Mouse (Mus musculus) MEL (cell line): ENCODE results near the gene Eef2k. TPM values are rescaled to one million over a fixed set of nuclear protein-coding genes. Genes with fewer than 3 reads are reported as not detected.

Experiments
- DNase-seq: peaks from one replicate; pipeline ENCODE4 v3.0.0; 2011; ENCODE audit warnings: low read depth, low spot score
- H3K27ac ChIP-seq: 2 replicates; pipeline ENCODE4 v1.5.1; 2012; ENCODE audit warnings: low read depth, mild to moderate bottlenecking, control low read depth, low read length, moderate library complexity; ENCODE audit not compliant: control insufficient read depth
- H3K27me3 ChIP-seq, 2 experiments: fragments of 150-350 bp in 1 of 2; sonication (generic) in 1 of 2; 2 replicates each; pipeline ENCODE4 v1.6.1; 2012; ENCODE audit warnings: low read length in 2 of 2, mild to moderate bottlenecking in 2 of 2, improper control_type of control experiment in 1 of 2, moderate library complexity in 1 of 2; ENCODE audit not compliant: insufficient read depth in 2 of 2, control insufficient read depth in 1 of 2
- H3K36me3 ChIP-seq, 2 experiments: 2 replicates each; pipeline ENCODE4 v1.6.1; 2012 to 2014; ENCODE audit warnings: low read length in 2 of 2, improper control_type of control experiment in 1 of 2, inconsistent platforms in 1 of 2, mild to moderate bottlenecking in 1 of 2; ENCODE audit not compliant: insufficient read depth in 2 of 2, control insufficient read depth in 1 of 2
- H3K4me1 ChIP-seq, 2 experiments: fragments of 150-350 bp in 1 of 2; sonication (generic) in 1 of 2; 2 replicates each; pipeline ENCODE4 v1.6.1; 2012; ENCODE audit warnings: low read length in 2 of 2, improper control_type of control experiment in 1 of 2, mild to moderate bottlenecking in 1 of 2; ENCODE audit not compliant: insufficient read depth in 2 of 2, control insufficient read depth in 1 of 2
- H3K4me3 ChIP-seq, 2 experiments: fragments of 150-350 bp in 1 of 2; sonication (generic) in 1 of 2; 2 replicates each; pipeline ENCODE4 v1.5.1; 2012; ENCODE audit warnings: low read depth in 2 of 2, low read length in 2 of 2, mild to moderate bottlenecking in 2 of 2, moderate library complexity in 2 of 2, control low read depth in 1 of 2, improper control_type of control experiment in 1 of 2; ENCODE audit not compliant: control insufficient read depth in 1 of 2, insufficient read depth in 1 of 2
- H3K79me2 ChIP-seq: 2 replicates; pipeline ENCODE4 v1.6.1; 2012; ENCODE audit warnings: mild to moderate bottlenecking, low read length, moderate library complexity; ENCODE audit not compliant: control insufficient read depth, poor library complexity, insufficient read depth
- H3K9ac ChIP-seq: 2 replicates; pipeline ENCODE4 v1.6.1; 2012; ENCODE audit warnings: low read depth, mild to moderate bottlenecking, control low read depth, low read length, moderate library complexity; ENCODE audit not compliant: control insufficient read depth, poor library complexity, severe bottlenecking
- H3K9me3 ChIP-seq: fragments of 150-350 bp; sonication (generic); replicated peaks from 2 replicates; pipeline ENCODE4 v1.6.1; 2012; ENCODE audit warnings: mild to moderate bottlenecking, low read length, improper control_type of control experiment, moderate library complexity; ENCODE audit not compliant: insufficient read depth
- CHD1 ChIP-seq: IDR thresholded peaks from 2 replicates; pipeline ENCODE4 v1.6.1; 2012; ENCODE audit warnings: low read depth, mild to moderate bottlenecking, inconsistent platforms, low read length, improper control_type of control experiment
- E2F4 ChIP-seq: IDR thresholded peaks from 2 replicates; pipeline ENCODE4 v1.6.1; 2011; ENCODE audit warnings: low read depth, low read length, improper control_type of control experiment, borderline replicate concordance
- ETS1 ChIP-seq: IDR thresholded peaks from 2 replicates; pipeline ENCODE4 v1.6.1; 2012; ENCODE audit warnings: low read depth, mild to moderate bottlenecking, inconsistent platforms, low read length, improper control_type of control experiment, moderate library complexity
- GATA1 ChIP-seq: IDR thresholded peaks from 2 replicates; pipeline ENCODE4 v1.6.1; 2011; ENCODE audit warnings: low read depth, low read length, improper control_type of control experiment
- JUND ChIP-seq: IDR thresholded peaks from 2 replicates; pipeline ENCODE4 v1.6.1; 2011; ENCODE audit warnings: low read depth, mild to moderate bottlenecking, improper control_type of control experiment, low read length
- MAX ChIP-seq: IDR thresholded peaks from 2 replicates; pipeline ENCODE4 v1.6.1; 2011; ENCODE audit warnings: low read length, improper control_type of control experiment
- MAZ ChIP-seq: IDR thresholded peaks from 2 replicates; pipeline ENCODE4 v1.6.1; 2012; ENCODE audit warnings: low read depth, mild to moderate bottlenecking, inconsistent platforms, low read length, improper control_type of control experiment
- MEF2A ChIP-seq: IDR thresholded peaks from 2 replicates; pipeline ENCODE4 v1.6.1; 2014; ENCODE audit warnings: low read depth, mild to moderate bottlenecking, inconsistent platforms, low read length, improper control_type of control experiment; ENCODE audit not compliant: poor library complexity, insufficient replicate concordance, severe bottlenecking; ENCODE audit errors: extremely low read depth
- MXI1 ChIP-seq: IDR thresholded peaks from 2 replicates; pipeline ENCODE4 v1.6.1; 2011; ENCODE audit warnings: mild to moderate bottlenecking, low read depth, low read length, improper control_type of control experiment
- MYC ChIP-seq: IDR thresholded peaks from 2 replicates; pipeline ENCODE4 v1.6.1; 2011; ENCODE audit warnings: low read depth, mild to moderate bottlenecking, low read length, improper control_type of control experiment, moderate library complexity
- NRF1 ChIP-seq: IDR thresholded peaks from 2 replicates; pipeline ENCODE4 v1.6.1; 2014; ENCODE audit warnings: low read depth, mild to moderate bottlenecking, inconsistent platforms, low read length, improper control_type of control experiment, moderate library complexity; ENCODE audit not compliant: poor library complexity, insufficient read depth, severe bottlenecking
- RAD21 ChIP-seq: IDR thresholded peaks from 2 replicates; pipeline ENCODE4 v1.6.1; 2011; ENCODE audit warnings: mild to moderate bottlenecking, low read depth, low read length, improper control_type of control experiment
- RCOR1 ChIP-seq: IDR thresholded peaks from 2 replicates; pipeline ENCODE4 v1.6.1; 2012; ENCODE audit warnings: low read depth, mild to moderate bottlenecking, inconsistent platforms, low read length, improper control_type of control experiment
- SIN3A ChIP-seq: IDR thresholded peaks from 2 replicates; pipeline ENCODE4 v1.6.1; 2012; ENCODE audit warnings: low read length, improper control_type of control experiment, inconsistent platforms
- TBP ChIP-seq: IDR thresholded peaks from 2 replicates; pipeline ENCODE4 v1.8.0; 2011; ENCODE audit warnings: low read depth, low read length, improper control_type of control experiment
- TCF12 ChIP-seq: IDR thresholded peaks from 2 replicates; pipeline ENCODE4 v1.6.1; 2014; ENCODE audit warnings: low read depth, mild to moderate bottlenecking, inconsistent platforms, low read length, improper control_type of control experiment, moderate library complexity
- UBTF ChIP-seq: IDR thresholded peaks from 2 replicates; pipeline ENCODE4 v1.6.1; 2012; ENCODE audit warnings: low read depth, mild to moderate bottlenecking, inconsistent platforms, low read length, improper control_type of control experiment, moderate library complexity, borderline replicate concordance; ENCODE audit not compliant: insufficient read depth
- ZC3H11A ChIP-seq: IDR thresholded peaks from 2 replicates; pipeline ENCODE4 v1.6.1; 2012; ENCODE audit warnings: low read depth, mild to moderate bottlenecking, inconsistent platforms, low read length, improper control_type of control experiment
- ZKSCAN1 ChIP-seq: IDR thresholded peaks from 2 replicates; pipeline ENCODE4 v1.6.1; 2012; ENCODE audit warnings: low read depth, mild to moderate bottlenecking, inconsistent platforms, low read length, improper control_type of control experiment, moderate library complexity
- ZMIZ1 ChIP-seq: IDR thresholded peaks from 2 replicates; pipeline ENCODE4 v1.6.1; 2012; ENCODE audit warnings: low read depth, mild to moderate bottlenecking, inconsistent platforms, low read length, improper control_type of control experiment, moderate library complexity
- polyA plus RNA-seq, 2 experiments: library from polyadenylated mRNA; stranded (reverse) in 1 of 2; unstranded in 1 of 2; fragments of >175 nt in 1 of 2; fragments of >200 nt in 1 of 2; gene quantifications; 2 replicates each; pipeline versions ENCODE4 v1.2.1 to v1.2.4; 2012; ENCODE audit warnings: low replicate concordance in 2 of 2, low read depth in 1 of 2; ENCODE audit not compliant: insufficient read length in 2 of 2, insufficient read depth in 1 of 2, missing spikeins in 1 of 2
- total RNA-seq: library from RNA; depleted of rRNA; stranded (reverse); fragments of 300-350 nt; gene quantifications from 2 replicates; pipeline ENCODE4 v1.2.3, GENCODE M21; 2012

Gene Eef2k
- total and polyA plus RNA-seq, 3 experiments, result 56.2 to 69.2 TPM; not detected in 1

GRCm38 (mm10) chr7:120861488-120862047, 18.9 kb downstream of the Eef2k start (continued):
- TF ChIP-seq ZMIZ1, result peak; percentile 68; the same call in 1 of the 2 replicates
- TF ChIP-seq ZC3H11A, result no peak

- peaks cover 2 to 61% of the 10 kb centered on the region in 2 experiments; a peak in 3 of 4 replicates for H3K36me3 ChIP-seq
- peaks cover 38 to 50% of the 10 kb centered on the region in 2 experiments for H3K4me1 ChIP-seq
- peaks cover 22% of the 10 kb centered on the region for H3K79me2 ChIP-seq
- H3K27me3 ChIP-seq, result no peaks in the 10 kb centered on the region
- TF ChIP-seq ETS1 (no peak), CHD1 (no peak), SIN3A (no peak), E2F4 (no peak), JUND (no peak), TBP (no peak), MEF2A (no peak), UBTF (no peak), RCOR1 (no peak), RAD21 (no peak), MAX (no peak), TCF12 (no peak), GATA1 (no peak), MAZ (no peak)
- peak overlapping the region; percentile 67 for H3K9ac ChIP-seq
- DNase-seq, result no peak
- no peaks in the 10 kb centered on the region for H3K9me3 ChIP-seq
- peak overlapping the region in 1 of 2 experiments; percentile 20; a peak in 2 of 4 replicates for H3K4me3 ChIP-seq
- H3K27ac ChIP-seq, result peak overlapping the region; percentile 95
These were observed 19.6 kb downstream of the Eef2k start for GRCm38 (mm10) chr7:120862196-120862595.

DNA sequence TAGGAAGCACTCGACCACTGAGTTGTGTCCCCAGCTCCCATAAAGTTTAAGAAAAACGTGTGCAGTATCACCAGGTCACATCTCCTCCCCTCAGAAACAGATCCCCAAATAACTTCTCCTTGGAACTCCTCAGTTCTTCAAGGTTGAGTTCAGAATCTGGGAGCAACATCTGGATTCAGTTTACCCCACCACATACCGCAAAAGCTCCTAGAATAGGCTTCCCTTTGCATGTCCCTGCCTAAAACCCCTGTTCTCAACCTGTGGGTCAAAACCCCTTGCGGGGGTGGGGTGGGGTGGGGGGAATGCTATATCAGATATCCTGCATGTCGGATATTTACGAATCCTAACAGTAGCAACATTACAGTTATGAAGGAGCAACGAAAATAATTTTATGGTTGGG, 20.0 kb downstream of the Eef2k start:
- peak overlapping the region; percentile 67 for H3K9ac ChIP-seq
- peaks cover 36 to 54% of the 10 kb centered on the region in 2 experiments for H3K4me1 ChIP-seq
- peaks cover 2 to 64% of the 10 kb centered on the region in 2 experiments; a peak in 3 of 4 replicates for H3K36me3 ChIP-seq
- TF ChIP-seq JUND (no peak), MXI1 (no peak), RAD21 (no peak), MYC (no peak), ZC3H11A (no peak), UBTF (no peak), NRF1 (no peak), ZKSCAN1 (no peak)
- TF ChIP-seq, all 39 proteins: peak for 0
- H3K9me3 ChIP-seq, result no peaks in the 10 kb centered on the region
- H3K27ac ChIP-seq, result peak overlapping the region; percentile 95
- H3K27me3 ChIP-seq, result no peaks in the 10 kb centered on the region
- no peak overlapping the region for H3K4me3 ChIP-seq
- H3K79me2 ChIP-seq, result peaks cover 22% of the 10 kb centered on the region
- no peak for DNase-seq
